Mouse (Mus musculus) cerebellum, postnatal 4 days (tissue): Measurements from ENCODE around the gene Adcy4.

Experiments
- DNase-seq, 2 experiments: peaks; one replicate each; pipeline ENCODE4 v3.0.0; 2022; ENCODE audit warnings: low spot score in 2 of 2, mixed read lengths in 1 of 2

Gene Adcy4

GRCm38 (mm10) chr14:55758363-55758784 lies 25.5 kb downstream of the Adcy4 start, which contains the start of gene Cideb:
Gene Cideb (minus strand): TSS chr14:55758458.
- DNase-seq: no peak

- DNase-seq: no peak
Measured at GRCm38 (mm10) chr14:55757566-55757965, 26.3 kb downstream of the Adcy4 start.

GRCm38 (mm10) chr14:55747051-55747847 lies 36.6 kb downstream of the Adcy4 start:
- DNase-seq: no peak

GRCm38 (mm10) chr14:55745861-55746237 lies 38.0 kb downstream of the Adcy4 start:
- no peak for DNase-seq

- peak; percentile 65 to 87 for DNase-seq
Measured at GRCm38 (mm10) chr14:55745180-55745860, 38.6 kb downstream of the Adcy4 start, which contains the start of the genes Dhrs1 and Nop9. Gene Dhrs1 (minus strand): TSS chr14:55745690. Gene Nop9 (plus strand): TSS chr14:55745693.

GRCm38 (mm10) chr14:55743711-55744110 lies 40.2 kb downstream of the Adcy4 start:
- peak; percentile 83 to 90 for DNase-seq

- no peak for DNase-seq
Measured at GRCm38 (mm10) chr14:55737086-55737687, 46.7 kb downstream of the Adcy4 start.

- DNase-seq: no peak
Measured at GRCm38 (mm10) chr14:55735758-55736157, 48.1 kb downstream of the Adcy4 start.

GRCm38 (mm10) chr14:55735334-55735733 lies 48.6 kb downstream of the Adcy4 start:
- no peak for DNase-seq

GRCm38 (mm10) chr14:55734869-55735268 lies 49.0 kb downstream of the Adcy4 start:
- DNase-seq: no peak

GRCm38 (mm10) chr14:55733889-55734288 lies 50.0 kb downstream of the Adcy4 start:
- DNase-seq: no peak

GRCm38 (mm10) chr14:55730531-55731032 lies 53.3 kb downstream of the Adcy4 start:
- DNase-seq: peak in 1 of 2 experiments; percentile 30

- DNase-seq: no peak
Measured at GRCm38 (mm10) chr14:55730116-55730515, 53.8 kb downstream of the Adcy4 start.

- DNase-seq: no peak
Measured at GRCm38 (mm10) chr14:55727889-55728685, 55.8 kb downstream of the Adcy4 start.

GRCm38 (mm10) chr14:55726261-55726660 lies 57.6 kb downstream of the Adcy4 start:
- DNase-seq: no peak

- no peak for DNase-seq
Measured at GRCm38 (mm10) chr14:55724411-55724871, 59.5 kb downstream of the Adcy4 start.

GRCm38 (mm10) chr14:55723433-55723832 lies 60.5 kb downstream of the Adcy4 start:
- no peak for DNase-seq

GRCm38 (mm10) chr14:55722438-55722945 lies 61.4 kb downstream of the Adcy4 start:
- DNase-seq: no peak

GRCm38 (mm10) chr14:55721700-55722437 lies 62.0 kb downstream of the Adcy4 start, which contains the start of gene Rabggta:
Gene Rabggta (minus strand): TSS chr14:55722263.
- peak; percentile 88 to 92 for DNase-seq

GRCm38 (mm10) chr14:55721076-55721475 lies 62.8 kb downstream of the Adcy4 start:
- no peak for DNase-seq
